Mouse (Mus musculus): Measurements from ENCODE around the gene Prdm15. TPM values are rescaled to one million over a fixed set of nuclear protein-coding genes. Genes with fewer than 3 reads are reported as not detected.
A peak's percentile ranks its signal among the peaks of the same experiment; 100 is the strongest.

Gene Prdm15
- total and polyA plus RNA-seq, 3 experiments: 6.4 to 7.9 (median 7.3) TPM

GRCm38 (mm10) chr16:97819532-97819931, 32.1 kb downstream of the Prdm15 start:
- Histone ChIP-seq H3K27ac (ENCODE audit: insufficient read depth, low read depth) (no peak overlapping the region), H3K4me3 (replicated peaks in 1 of 3; ENCODE audit: low read depth in 2 of 3, low read length in 2 of 3, poor library complexity in 1 of 3) (no peak overlapping the region), H3K4me2 (ENCODE audit: insufficient read depth, low read depth, poor library complexity, severe bottlenecking) (no peak overlapping the region), H3K36me3 (replicated peaks in 1 of 2; ENCODE audit: control insufficient read depth in 1 of 2, insufficient read depth in 1 of 2, low read length in 1 of 2) (peaks cover 45 to 87% of the 10 kb centered on the region in 2 experiments), H3K9ac (ENCODE audit: insufficient read depth, low read depth) (no peak overlapping the region), H3K79me2 (replicated peaks; ENCODE audit: control insufficient read depth, extremely low read depth, insufficient read depth, poor library complexity, severe bottlenecking) (no peaks in the 10 kb centered on the region), H3K9me3 (replicated peaks; ENCODE audit: low read length) (no peaks in the 10 kb centered on the region), H3K4me1 (ENCODE audit: control insufficient read depth in 1 of 2, insufficient read depth in 2 of 2) (peaks cover 6 to 48% of the 10 kb centered on the region in 2 experiments), H3K27me3 (replicated peaks) (no peaks in the 10 kb centered on the region)
- in situ Hi-C loops (cut with MboI; ENCODE audit: low pct_ligation_motif_present, low pct_unique_long_range_greater_than_20kb, low sequenced_read_pairs): no loop called here
- DNase-seq (ENCODE audit: extremely low read depth): peak; percentile 30
- peak; percentile 36; the same call in 1 of the 2 replicates for TF ChIP-seq ETS1 (conservative IDR thresholded peaks at IDR 0.05; ENCODE audit: low read depth, low read length)
- peak; percentile 55 for TF ChIP-seq ELF1 (IDR thresholded peaks at IDR 0.05; ENCODE audit: low read depth, low read length)
- TF ChIP-seq HCFC1 (IDR thresholded peaks at IDR 0.05; ENCODE audit: low read depth, low read length): no peak
- TF ChIP-seq BHLHE40 (IDR thresholded peaks at IDR 0.05; ENCODE audit: low read depth, low read length): peak; percentile 76
- no peak for TF ChIP-seq USF1 (IDR thresholded peaks at IDR 0.05; ENCODE audit: low read depth, low read length)
- peak; percentile 45 for TF ChIP-seq EP300 (IDR thresholded peaks at IDR 0.05; ENCODE audit: low read length)
- 0 out of 2 replicates have a peak, but pooled peaks have one; percentile 8 for TF ChIP-seq MAFK (IDR thresholded peaks at IDR 0.05; ENCODE audit: insufficient replicate concordance, low read length)
- dilution Hi-C loops (cut with MboI; ENCODE audit: extremely low pct_ligation_motif_present, extremely low pct_unique_long_range_greater_than_20kb, low sequenced_read_pairs): no loop called here

- in situ Hi-C loops (cut with MboI; ENCODE audit: low pct_ligation_motif_present, low pct_unique_long_range_greater_than_20kb, low sequenced_read_pairs): no loop called here
- DNase-seq (ENCODE audit: extremely low read depth): peak; percentile 11
- Histone ChIP-seq H3K27ac (ENCODE audit: insufficient read depth, low read depth) (no peak overlapping the region), H3K4me1 (ENCODE audit: control insufficient read depth in 1 of 2, insufficient read depth in 2 of 2) (peaks cover 6 to 40% of the 10 kb centered on the region in 2 experiments), H3K9me3 (replicated peaks; ENCODE audit: low read length) (no peaks in the 10 kb centered on the region), H3K4me3 (replicated peaks in 1 of 3; ENCODE audit: low read depth in 2 of 3, low read length in 2 of 3, poor library complexity in 1 of 3) (no peak overlapping the region), H3K9ac (ENCODE audit: insufficient read depth, low read depth) (no peak overlapping the region), H3K27me3 (replicated peaks) (no peaks in the 10 kb centered on the region), H3K4me2 (ENCODE audit: insufficient read depth, low read depth, poor library complexity, severe bottlenecking) (no peak overlapping the region), H3K36me3 (replicated peaks in 1 of 2; ENCODE audit: control insufficient read depth in 1 of 2, insufficient read depth in 1 of 2, low read length in 1 of 2) (peaks cover 53 to 92% of the 10 kb centered on the region in 2 experiments), H3K79me2 (replicated peaks; ENCODE audit: control insufficient read depth, extremely low read depth, insufficient read depth, poor library complexity, severe bottlenecking) (no peaks in the 10 kb centered on the region)
- dilution Hi-C loops (cut with MboI; ENCODE audit: extremely low pct_ligation_motif_present, extremely low pct_unique_long_range_greater_than_20kb, low sequenced_read_pairs): no loop called here
- no peak for TF ChIP-seq GABPA (IDR thresholded peaks at IDR 0.05; ENCODE audit: insufficient replicate concordance, low read depth, low read length)
- TF ChIP-seq BHLHE40 (IDR thresholded peaks at IDR 0.05; ENCODE audit: low read depth, low read length): no peak
- TF ChIP-seq SIN3A (IDR thresholded peaks at IDR 0.05; ENCODE audit: low read length): no peak
- no peak for TF ChIP-seq CHD1 (IDR thresholded peaks at IDR 0.05; ENCODE audit: low read depth, low read length)
- TF ChIP-seq CTCF (conservative IDR thresholded peaks at IDR 0.05 in 1 of 2, IDR thresholded peaks at IDR 0.05 in 1 of 2; ENCODE audit: low read depth in 2 of 2, low read length in 2 of 2): no peak
- no peak for TF ChIP-seq MAZ (IDR thresholded peaks at IDR 0.05; ENCODE audit: low read depth, low read length)
These were observed 34.2 kb downstream of the Prdm15 start for GRCm38 (mm10) chr16:97817414-97817813.

- Histone ChIP-seq H3K27me3 (replicated peaks) (no peaks in the 10 kb centered on the region), H3K9me3 (replicated peaks; ENCODE audit: low read length) (no peaks in the 10 kb centered on the region), H3K36me3 (replicated peaks in 1 of 2; ENCODE audit: control insufficient read depth in 1 of 2, insufficient read depth in 1 of 2, low read length in 1 of 2) (peaks cover 64 to 96% of the 10 kb centered on the region in 2 experiments), H3K27ac (ENCODE audit: insufficient read depth, low read depth) (no peak overlapping the region), H3K4me2 (ENCODE audit: insufficient read depth, low read depth, poor library complexity, severe bottlenecking) (no peak overlapping the region), H3K4me1 (ENCODE audit: control insufficient read depth in 1 of 2, insufficient read depth in 2 of 2) (peaks cover 6 to 34% of the 10 kb centered on the region in 2 experiments), H3K79me2 (replicated peaks; ENCODE audit: control insufficient read depth, extremely low read depth, insufficient read depth, poor library complexity, severe bottlenecking) (no peaks in the 10 kb centered on the region), H3K9ac (ENCODE audit: insufficient read depth, low read depth) (no peak overlapping the region), H3K4me3 (replicated peaks in 1 of 3; ENCODE audit: low read depth in 2 of 3, low read length in 2 of 3, poor library complexity in 1 of 3) (no peak overlapping the region)
- dilution Hi-C loops (cut with MboI; ENCODE audit: extremely low pct_ligation_motif_present, extremely low pct_unique_long_range_greater_than_20kb, low sequenced_read_pairs): no loop called here
- no peak for TF ChIP-seq E2F4 (IDR thresholded peaks at IDR 0.05; ENCODE audit: insufficient replicate concordance, low read depth, low read length)
- no peak for TF ChIP-seq USF1 (IDR thresholded peaks at IDR 0.05; ENCODE audit: low read depth, low read length)
- TF ChIP-seq SIN3A (IDR thresholded peaks at IDR 0.05; ENCODE audit: low read length): no peak
- no peak for TF ChIP-seq POLR2AphosphoS2 (IDR thresholded peaks at IDR 0.05; ENCODE audit: low read depth, low read length)
- no peak for TF ChIP-seq POLR2A (IDR thresholded peaks at IDR 0.05; ENCODE audit: low read depth, low read length)
- no peak for TF ChIP-seq NRF1 (IDR thresholded peaks at IDR 0.05; ENCODE audit: low read depth, low read length)
- TF ChIP-seq MXI1 (IDR thresholded peaks at IDR 0.05; ENCODE audit: low read depth, low read length): no peak
- TF ChIP-seq ZKSCAN1 (IDR thresholded peaks at IDR 0.05; ENCODE audit: borderline replicate concordance, low read depth, low read length): no peak
- no peak for TF ChIP-seq JUN (IDR thresholded peaks at IDR 0.05; ENCODE audit: insufficient read depth, low read depth, low read length)
- TF ChIP-seq SMC3 (IDR thresholded peaks at IDR 0.05; ENCODE audit: low read depth, low read length): no peak
- no peak for TF ChIP-seq MAFK (IDR thresholded peaks at IDR 0.05; ENCODE audit: insufficient replicate concordance, low read length)
- in situ Hi-C loops (cut with MboI; ENCODE audit: low pct_ligation_motif_present, low pct_unique_long_range_greater_than_20kb, low sequenced_read_pairs): no loop called here
- no peak for DNase-seq (ENCODE audit: extremely low read depth)
These were observed 36.4 kb downstream of the Prdm15 start for GRCm38 (mm10) chr16:97815269-97815668.

All from CH12.LX (cell line).